Mouse (Mus musculus): Measurements from ENCODE around the gene D930048N14Rik.

DNA sequence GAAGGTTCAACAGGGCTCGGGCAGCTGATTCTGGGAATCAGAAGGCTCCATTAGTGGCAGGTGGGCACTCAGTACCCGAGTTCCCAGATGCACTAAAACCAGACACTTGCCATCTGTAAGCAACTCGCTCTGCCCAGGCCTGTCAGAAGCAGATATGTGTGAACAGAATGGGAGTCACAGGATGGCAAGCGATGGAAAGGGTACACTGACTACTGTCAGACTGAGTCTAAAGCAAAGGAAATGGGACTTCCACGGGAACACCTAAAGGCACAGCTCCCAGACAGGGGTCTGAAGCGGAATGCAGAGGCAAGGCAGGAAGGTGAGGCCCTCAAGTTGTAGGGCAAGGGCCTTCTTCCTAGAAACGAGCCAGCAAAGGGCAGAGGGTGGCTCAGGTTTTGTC is 4.5 kb upstream of the D930048N14Rik start:
- TF ChIP-seq CTCF (IDR thresholded peaks at IDR 0.05; ENCODE audit: borderline replicate concordance, insufficient read depth, low read depth, low read length) (no peak), POLR2A (IDR thresholded peaks at IDR 0.05; ENCODE audit: borderline replicate concordance, insufficient read depth, low read length) (no peak)
